Mouse (Mus musculus): ENCODE measurements around the gene Arl6ip5. TPM values are rescaled to one million over a fixed set of nuclear protein-coding genes. Genes with fewer than 3 reads are reported as not detected.

Arl6ip5 gene
- 34.6 and 35.7 TPM in 2 replicates for polyA plus RNA-seq (2015; fragmentation: Nextera tagmentation; extraction: Ambion mirVana)

DNA sequence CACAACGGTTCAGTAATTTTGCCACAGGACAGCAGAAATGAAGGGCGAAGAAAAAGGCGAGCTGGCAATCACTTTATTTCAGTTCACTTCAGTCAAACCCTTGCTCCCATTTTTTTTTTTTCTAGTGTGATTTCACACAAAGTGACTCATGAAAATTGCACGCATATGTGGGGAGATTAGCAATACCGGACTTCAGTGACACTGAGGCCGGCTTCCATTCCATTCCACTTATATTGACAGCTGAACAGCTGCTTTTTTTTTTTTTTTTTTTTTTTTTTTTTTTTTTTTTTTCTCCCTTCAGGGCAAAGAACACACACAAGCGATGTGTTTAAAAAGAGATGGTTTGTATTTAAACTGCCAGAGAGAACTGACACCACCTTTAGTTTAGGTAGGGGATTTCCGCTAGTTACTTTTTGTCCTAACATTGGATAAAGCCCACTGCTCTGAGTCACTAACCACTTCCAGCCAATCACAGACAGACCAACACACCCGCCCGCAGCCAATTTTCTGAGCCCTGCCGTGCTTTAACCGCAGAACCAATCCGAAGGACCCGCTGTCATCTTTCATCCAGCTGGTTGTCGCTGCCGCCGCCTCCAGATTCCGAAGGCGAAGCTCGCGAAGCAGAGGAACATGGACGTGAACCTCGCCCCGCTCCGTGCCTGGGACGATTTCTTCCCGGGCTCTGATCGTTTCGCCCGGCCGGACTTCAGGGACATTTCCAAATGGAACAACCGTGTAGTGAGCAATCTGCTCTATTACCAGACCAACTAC, at the start of gene Arl6ip5:
Gene Arl6ip5, plus strand, starts transcription at position 499 of the 771 bp plus-strand sequence.
- H3K9ac ChIP-seq (ENCODE audit: low read depth, low read length), result peak within 1 kb of the TSS; percentile 84
- no peaks in the 10 kb centered on the region for H3K27me3 ChIP-seq (ENCODE audit: control insufficient read depth, insufficient read depth, low read depth, low read length)
- 6% methylated on average over 32 of the region's 32 CpGs for WGBS (ENCODE audit: insufficient replicate concordance)
- H3K36me3 ChIP-seq (ENCODE audit: control insufficient read depth, insufficient read depth), result no peaks in the 10 kb centered on the region; the same call in 1 of the 2 replicates
- H3K9me3 ChIP-seq (replicated peaks; ENCODE audit: control insufficient read depth, low read length), result no peaks in the 10 kb centered on the region
- ATAC-seq (ENCODE audit: low read depth), result peak; percentile 66
- peak within 1 kb of the TSS; percentile 85 for H3K4me3 ChIP-seq (ENCODE audit: low read depth, low read length)
- peak within 1 kb of the TSS; percentile 69 for H3K27ac ChIP-seq (ENCODE audit: low read length)
- H3K4me2 ChIP-seq (ENCODE audit: low read depth, low read length), result peak within 1 kb of the TSS; percentile 78
- peaks cover 39% of the 10 kb centered on the region for H3K4me1 ChIP-seq (ENCODE audit: control insufficient read depth, low read depth, low read length)

DNA sequence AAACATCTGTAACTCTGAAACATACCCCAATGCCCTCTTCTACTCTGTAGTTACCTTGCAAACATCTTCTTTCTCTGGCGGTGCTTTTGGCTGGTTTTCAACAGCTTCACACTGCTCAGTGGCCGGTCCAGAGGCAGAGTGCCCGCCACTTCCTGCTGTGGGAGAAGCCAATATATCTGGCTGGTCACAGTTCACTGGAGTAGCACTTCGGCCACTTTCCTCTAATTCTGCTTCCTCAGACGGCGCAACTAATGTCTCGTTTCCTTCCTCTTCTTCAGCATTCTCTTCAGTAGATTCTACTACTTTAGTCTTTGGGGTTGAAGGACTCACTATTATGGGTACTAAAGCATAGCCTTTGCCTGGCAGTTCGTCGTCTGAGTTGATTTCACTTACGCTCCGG, 34.8 kb upstream of the Arl6ip5 start:
- WGBS (ENCODE audit: insufficient replicate concordance), result 48% methylated on average over 11 of the region's 11 CpGs
- H3K4me2 ChIP-seq (ENCODE audit: low read depth, low read length), result 0 out of 2 replicates have a peak overlapping the region, but pooled peaks have one; percentile 9

DNA sequence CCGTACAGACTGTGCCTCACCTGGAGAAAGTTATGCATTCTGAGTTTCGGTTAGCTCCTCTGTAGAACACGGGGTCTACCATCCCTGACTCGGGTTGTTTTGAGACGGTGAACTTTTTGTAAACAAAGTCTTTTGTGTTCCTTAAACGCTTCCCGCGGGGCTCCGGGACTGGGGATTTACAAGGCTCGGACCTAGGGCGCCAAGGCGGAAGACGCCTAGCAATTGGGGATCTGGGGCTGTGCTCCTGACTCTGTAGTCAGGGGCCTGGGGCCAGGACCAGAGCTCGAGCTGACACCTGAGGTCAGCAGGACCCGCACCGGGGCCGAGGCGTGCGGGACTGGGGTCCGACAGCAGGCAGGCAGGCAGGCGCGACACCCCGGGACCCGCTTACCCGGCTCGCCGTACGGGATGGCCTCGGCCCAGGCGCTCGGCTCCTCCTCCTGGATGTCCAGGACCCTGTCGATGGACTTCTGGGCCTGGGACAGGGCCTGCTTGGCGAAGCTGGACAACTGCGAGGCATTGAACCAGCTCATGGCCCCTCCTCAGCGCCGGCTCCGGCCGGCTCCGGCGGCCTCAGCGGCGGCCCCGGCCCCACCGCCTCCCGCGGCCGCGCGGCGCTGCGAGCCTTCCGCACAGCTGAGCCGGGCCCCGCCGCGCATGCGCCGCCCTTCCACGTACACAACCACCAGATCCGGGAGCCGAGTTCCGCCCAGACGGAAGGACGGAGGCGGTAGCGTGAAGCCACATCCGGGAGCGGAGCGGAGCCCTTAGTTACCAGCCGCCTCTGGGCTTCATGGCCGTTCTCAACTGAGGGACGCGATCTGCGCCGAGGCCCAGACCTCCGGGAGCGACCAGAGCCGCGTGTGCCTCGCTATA, 31.8 kb upstream of the Arl6ip5 start, which contains the start of gene Tmf1:
Gene Tmf1, minus strand, starts transcription at position 632 of the 876 bp plus-strand sequence.
- H3K27ac ChIP-seq (ENCODE audit: low read length), result peak within 1 kb of the TSS; percentile 93
- peaks cover 22% of the 10 kb centered on the region for H3K4me1 ChIP-seq (ENCODE audit: control insufficient read depth, low read depth, low read length)
- H3K36me3 ChIP-seq (ENCODE audit: control insufficient read depth, insufficient read depth), result peaks cover 5% of the 10 kb centered on the region
- peak; percentile 99 for ATAC-seq (ENCODE audit: low read depth)
- H3K27me3 ChIP-seq (ENCODE audit: control insufficient read depth, insufficient read depth, low read depth, low read length), result no peaks in the 10 kb centered on the region
- peak within 1 kb of the TSS; percentile 99 for H3K9ac ChIP-seq (ENCODE audit: low read depth, low read length)
- H3K4me3 ChIP-seq (ENCODE audit: low read depth, low read length), result peak within 1 kb of the TSS; percentile 99
- peak within 1 kb of the TSS; percentile 75 for H3K4me2 ChIP-seq (ENCODE audit: low read depth, low read length)
- under 1% methylated on average over 80 of the region's 80 CpGs for WGBS (ENCODE audit: insufficient replicate concordance)
- H3K9me3 ChIP-seq (replicated peaks; ENCODE audit: control insufficient read depth, low read length), result no peaks in the 10 kb centered on the region

More for the DNA sequence above, 34.8 kb upstream of the Arl6ip5 start:
- Histone ChIP-seq H3K4me1 (ENCODE audit: control insufficient read depth, low read depth, low read length) (peaks cover 22% of the 10 kb centered on the region), H3K9me3 (replicated peaks; ENCODE audit: control insufficient read depth, low read length) (no peaks in the 10 kb centered on the region), H3K4me3 (ENCODE audit: low read depth, low read length) (no peak overlapping the region), H3K27ac (ENCODE audit: low read length) (no peak overlapping the region), H3K36me3 (ENCODE audit: control insufficient read depth, insufficient read depth) (peaks cover 21% of the 10 kb centered on the region), H3K27me3 (ENCODE audit: control insufficient read depth, insufficient read depth, low read depth, low read length) (no peaks in the 10 kb centered on the region), H3K9ac (ENCODE audit: low read depth, low read length) (no peak overlapping the region)
- ATAC-seq (ENCODE audit: low read depth), result no peak

DNA sequence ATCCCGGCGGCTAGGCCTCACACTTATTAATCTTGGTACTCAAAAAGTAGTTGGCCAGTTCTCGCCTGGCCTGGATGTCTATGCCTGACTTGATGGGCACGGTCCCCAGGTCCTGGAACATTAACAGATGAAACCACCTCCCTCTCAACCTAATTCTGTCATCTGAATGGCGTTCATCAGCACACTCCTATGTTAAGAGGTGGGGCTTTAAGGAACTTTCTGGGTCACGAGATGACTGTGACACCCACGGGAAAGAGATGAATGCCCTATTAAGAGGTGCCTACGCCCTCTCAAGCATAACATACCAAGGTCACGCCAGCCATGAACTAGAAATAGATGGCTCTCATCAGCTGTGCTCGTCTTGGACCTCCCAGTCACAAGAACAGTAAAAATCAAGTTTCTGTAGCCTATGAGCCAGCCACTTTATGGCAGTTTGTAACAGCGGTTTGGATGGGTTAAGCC, 31.1 kb upstream of the Arl6ip5 start:
- Histone ChIP-seq H3K27ac (ENCODE audit: low read length) (peak overlapping the region; percentile 93), H3K27me3 (ENCODE audit: control insufficient read depth, insufficient read depth, low read depth, low read length) (no peaks in the 10 kb centered on the region), H3K4me3 (ENCODE audit: low read depth, low read length) (peak overlapping the region; percentile 99), H3K4me1 (ENCODE audit: control insufficient read depth, low read depth, low read length) (peaks cover 22% of the 10 kb centered on the region), H3K36me3 (ENCODE audit: control insufficient read depth, insufficient read depth) (peaks cover 5% of the 10 kb centered on the region), H3K4me2 (ENCODE audit: low read depth, low read length) (peak overlapping the region; percentile 75), H3K9ac (ENCODE audit: low read depth, low read length) (peak overlapping the region; percentile 99), H3K9me3 (replicated peaks; ENCODE audit: control insufficient read depth, low read length) (no peaks in the 10 kb centered on the region)
- ATAC-seq (ENCODE audit: low read depth), result peak; percentile 40
- WGBS (ENCODE audit: insufficient replicate concordance), result 12% methylated on average over 11 of the region's 11 CpGs

DNA sequence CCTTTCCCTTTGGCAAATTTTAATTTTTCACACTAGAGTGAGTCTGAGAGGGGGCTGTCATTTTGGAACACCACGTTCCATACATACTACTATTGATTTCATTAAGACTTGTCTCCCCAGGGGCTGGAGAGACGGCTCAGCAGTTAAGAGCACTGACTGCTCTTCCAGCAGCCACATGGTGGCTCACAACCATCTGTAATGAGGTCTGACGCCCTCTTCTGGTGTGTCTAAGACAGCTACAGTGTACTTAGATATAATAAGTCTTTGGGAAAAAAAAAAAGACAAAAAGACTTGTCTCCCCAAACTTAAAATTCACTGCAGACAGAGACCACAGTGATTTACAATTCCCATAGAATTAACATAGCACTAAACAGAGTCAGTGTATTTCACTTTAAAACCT, 10.1 kb upstream of the Arl6ip5 start:
- Histone ChIP-seq H3K4me1 (ENCODE audit: control insufficient read depth, low read depth, low read length) (peaks cover 14% of the 10 kb centered on the region), H3K9me3 (replicated peaks; ENCODE audit: control insufficient read depth, low read length) (no peaks in the 10 kb centered on the region), H3K36me3 (ENCODE audit: control insufficient read depth, insufficient read depth) (peaks cover 22% of the 10 kb centered on the region), H3K27ac (ENCODE audit: low read length) (no peak overlapping the region), H3K4me3 (ENCODE audit: low read depth, low read length) (no peak overlapping the region), H3K27me3 (ENCODE audit: control insufficient read depth, insufficient read depth, low read depth, low read length) (no peaks in the 10 kb centered on the region), H3K4me2 (ENCODE audit: low read depth, low read length) (no peak overlapping the region), H3K9ac (ENCODE audit: low read depth, low read length) (no peak overlapping the region)
- no peak for ATAC-seq (ENCODE audit: low read depth)
- 66% methylated on average over 3 of the region's 3 CpGs for WGBS (ENCODE audit: insufficient replicate concordance)

DNA sequence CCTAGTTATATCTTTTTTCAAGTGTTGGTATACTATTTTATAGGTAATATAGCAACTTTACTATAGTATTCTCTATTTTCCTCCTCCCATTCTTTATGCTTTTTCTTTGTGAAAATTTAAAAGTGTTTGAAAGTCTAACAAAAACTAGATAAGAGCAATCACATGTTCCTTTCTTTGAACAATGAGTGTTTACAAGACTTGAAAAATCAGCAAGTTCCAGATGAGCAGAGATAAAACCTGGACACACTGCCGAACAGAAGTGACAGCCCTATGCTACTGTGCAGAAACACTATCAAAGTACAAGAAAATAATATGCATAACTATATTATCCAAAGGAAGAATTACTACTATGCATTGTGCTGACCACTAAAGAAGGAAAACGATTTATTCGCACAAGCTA, 8.0 kb upstream of the Arl6ip5 start:
- ATAC-seq (ENCODE audit: low read depth), result no peak
- Histone ChIP-seq H3K9ac (ENCODE audit: low read depth, low read length) (no peak overlapping the region), H3K4me3 (ENCODE audit: low read depth, low read length) (no peak overlapping the region), H3K4me1 (ENCODE audit: control insufficient read depth, low read depth, low read length) (peaks cover 22% of the 10 kb centered on the region), H3K9me3 (replicated peaks; ENCODE audit: control insufficient read depth, low read length) (no peaks in the 10 kb centered on the region), H3K27ac (ENCODE audit: low read length) (no peak overlapping the region), H3K4me2 (ENCODE audit: low read depth, low read length) (no peak overlapping the region), H3K27me3 (ENCODE audit: control insufficient read depth, insufficient read depth, low read depth, low read length) (no peaks in the 10 kb centered on the region), H3K36me3 (ENCODE audit: control insufficient read depth, insufficient read depth) (peaks cover 5% of the 10 kb centered on the region)
- 67% methylated on average over 3 of the region's 3 CpGs for WGBS (ENCODE audit: insufficient replicate concordance)

DNA sequence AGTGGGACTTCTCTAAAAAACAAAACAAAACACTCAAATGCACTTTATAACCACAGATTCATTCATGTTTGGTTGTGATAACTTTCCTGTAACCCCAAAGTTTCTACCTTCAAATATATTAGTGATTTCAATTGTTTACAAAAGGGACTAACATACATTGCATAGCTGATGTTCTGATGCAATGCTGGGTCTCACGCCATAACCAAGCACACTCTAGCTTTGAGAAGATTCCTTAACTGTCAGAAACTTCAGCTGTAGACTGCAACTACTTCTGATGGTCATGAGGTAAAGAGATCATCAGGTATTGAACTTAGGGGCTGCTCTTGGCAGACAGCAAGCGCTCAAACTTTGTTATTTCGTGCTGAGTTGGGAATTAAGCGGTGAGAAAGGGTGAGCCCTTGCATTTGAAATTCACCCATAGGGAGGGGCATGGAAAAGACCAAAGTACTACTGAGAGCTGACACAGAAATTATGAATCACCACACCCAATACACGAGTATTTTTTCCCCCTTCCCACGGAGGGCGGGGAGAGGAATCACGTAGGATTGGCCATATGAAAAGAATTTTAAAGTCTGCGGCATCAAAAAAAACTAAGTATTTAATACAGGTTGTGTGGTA, 6.1 kb upstream of the Arl6ip5 start:
- Histone ChIP-seq H3K4me2 (ENCODE audit: low read depth, low read length) (peak overlapping the region; percentile 76), H3K27me3 (ENCODE audit: control insufficient read depth, insufficient read depth, low read depth, low read length) (no peaks in the 10 kb centered on the region), H3K9ac (ENCODE audit: low read depth, low read length) (peak overlapping the region; percentile 95), H3K27ac (ENCODE audit: low read length) (peak overlapping the region; percentile 76), H3K36me3 (ENCODE audit: control insufficient read depth, insufficient read depth) (0 out of 2 replicates have a peak, but pooled peaks cover 3% of the 10 kb centered on the region), H3K4me1 (ENCODE audit: control insufficient read depth, low read depth, low read length) (peaks cover 25% of the 10 kb centered on the region), H3K4me3 (ENCODE audit: low read depth, low read length) (peak overlapping the region; percentile 94), H3K9me3 (replicated peaks; ENCODE audit: control insufficient read depth, low read length) (no peaks in the 10 kb centered on the region)
- ATAC-seq (ENCODE audit: low read depth), result no peak
- WGBS (ENCODE audit: insufficient replicate concordance), result 11% methylated on average over 9 of the region's 9 CpGs

DNA sequence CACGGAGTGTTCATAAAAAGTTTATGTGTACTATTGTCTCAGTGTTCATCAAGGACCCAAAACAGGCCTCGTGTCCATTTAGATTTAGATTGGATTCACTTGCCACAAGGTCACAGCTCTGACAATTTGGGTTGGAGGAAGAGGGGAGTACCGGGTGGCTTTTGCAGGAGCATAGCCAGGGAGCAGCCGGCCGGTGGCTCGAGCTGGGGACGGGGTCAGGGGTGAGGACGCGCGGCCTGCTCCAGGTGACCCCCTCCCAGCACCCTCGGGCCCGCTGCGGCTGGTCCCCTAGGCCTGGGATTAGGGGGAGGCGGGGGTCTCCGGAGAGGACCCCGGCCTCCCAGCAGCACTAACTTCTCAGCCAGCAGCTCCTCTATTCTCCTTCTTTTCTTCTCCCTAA, 5.5 kb upstream of the Arl6ip5 start:
- peaks cover 29% of the 10 kb centered on the region for H3K4me1 ChIP-seq (ENCODE audit: control insufficient read depth, low read depth, low read length)
- peak; percentile 37 for ATAC-seq (ENCODE audit: low read depth)
- peak overlapping the region; percentile 94 for H3K4me3 ChIP-seq (ENCODE audit: low read depth, low read length)
- peak overlapping the region; percentile 76 for H3K27ac ChIP-seq (ENCODE audit: low read length)
- under 1% methylated on average over 16 of the region's 16 CpGs for WGBS (ENCODE audit: insufficient replicate concordance)
- H3K36me3 ChIP-seq (ENCODE audit: control insufficient read depth, insufficient read depth), result 0 out of 2 replicates have a peak, but pooled peaks cover 3% of the 10 kb centered on the region
- H3K9me3 ChIP-seq (replicated peaks; ENCODE audit: control insufficient read depth, low read length), result no peaks in the 10 kb centered on the region
- H3K9ac ChIP-seq (ENCODE audit: low read depth, low read length), result peak overlapping the region; percentile 95
- peak overlapping the region; percentile 76 for H3K4me2 ChIP-seq (ENCODE audit: low read depth, low read length)
- H3K27me3 ChIP-seq (ENCODE audit: control insufficient read depth, insufficient read depth, low read depth, low read length), result no peaks in the 10 kb centered on the region
